Mouse (Mus musculus): ENCODE measurements around the gene Tmem178b. TPM values are rescaled to one million over a fixed set of nuclear protein-coding genes. Genes with fewer than 3 reads are reported as not detected.
A peak's percentile ranks its signal among the peaks of the same experiment; 100 is the strongest.

Gene Tmem178b
- total RNA-seq, 1 experiment, result 0.04 TPM

DNA sequence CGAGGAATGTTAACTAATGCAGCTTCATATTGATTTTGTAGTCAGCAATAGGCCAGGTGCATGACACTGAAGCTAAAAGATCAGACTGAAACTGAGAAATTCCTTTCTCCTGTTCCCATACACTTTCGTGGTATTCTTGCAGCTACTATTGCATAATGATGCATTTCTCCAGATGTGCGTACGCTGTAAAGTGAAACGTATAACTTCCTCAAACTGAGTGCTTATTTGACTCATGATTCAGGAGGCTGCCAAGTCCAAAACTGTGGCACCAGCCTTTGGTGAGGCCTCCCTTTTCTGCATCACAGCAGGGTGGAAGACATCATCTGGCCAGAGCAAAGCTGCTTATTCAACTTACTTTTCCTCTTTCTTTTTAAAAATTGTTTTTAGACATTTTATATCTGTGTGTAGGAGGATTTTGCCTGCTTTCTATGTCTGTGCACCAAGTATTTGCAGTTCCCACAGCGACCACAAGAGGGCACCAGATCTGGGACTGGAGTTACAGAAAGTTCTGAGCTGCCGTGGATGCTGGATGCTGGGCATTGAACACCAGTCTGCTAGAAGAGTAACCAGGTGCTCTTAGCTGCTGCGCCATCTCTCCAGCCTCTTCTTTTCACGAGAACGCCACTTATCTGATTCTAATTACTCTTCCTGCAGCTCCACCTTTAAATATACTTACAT lies 362.9 kb downstream of the Tmem178b start:
- H3K27ac ChIP-seq (ENCODE audit: insufficient read depth, low read depth, low read length, poor library complexity, severe bottlenecking), result no peak overlapping the region
- in situ Hi-C loops (cut with MboI; ENCODE audit: low sequenced_read_pairs in 2 of 2, unreplicated experiment in 2 of 2), result no loop called here
- DNase-seq (ENCODE audit: low read depth, low spot score), result peak; percentile 70
- no peaks in the 10 kb centered on the region for H3K4me1 ChIP-seq (ENCODE audit: control insufficient read depth in 2 of 2, insufficient read depth in 2 of 2, low read length in 2 of 2, poor library complexity in 1 of 2)
- no peak overlapping the region for H3K9ac ChIP-seq (ENCODE audit: insufficient read depth, low read depth, low read length, poor library complexity, severe bottlenecking)
- H3K9me3 ChIP-seq (ENCODE audit: control insufficient read depth, insufficient read depth, low read depth, low read length), result no peaks in the 10 kb centered on the region
- TF ChIP-seq CHD2 (IDR thresholded peaks at IDR 0.05; ENCODE audit: low read depth, low read length), result no peak
- 0 out of 2 replicates have a peak, but pooled peaks have one; percentile 39 for TF ChIP-seq ZC3H11A (IDR thresholded peaks at IDR 0.05; ENCODE audit: borderline replicate concordance, low read depth, low read length)
- no peaks in the 10 kb centered on the region for H3K36me3 ChIP-seq (ENCODE audit: control insufficient read depth, insufficient read depth, low read length, poor library complexity, severe bottlenecking)
- H3K4me3 ChIP-seq (ENCODE audit: insufficient read depth in 1 of 2, low read depth in 1 of 2, low read length in 2 of 2, poor library complexity in 1 of 2, severe bottlenecking in 1 of 2), result no peak overlapping the region

DNA sequence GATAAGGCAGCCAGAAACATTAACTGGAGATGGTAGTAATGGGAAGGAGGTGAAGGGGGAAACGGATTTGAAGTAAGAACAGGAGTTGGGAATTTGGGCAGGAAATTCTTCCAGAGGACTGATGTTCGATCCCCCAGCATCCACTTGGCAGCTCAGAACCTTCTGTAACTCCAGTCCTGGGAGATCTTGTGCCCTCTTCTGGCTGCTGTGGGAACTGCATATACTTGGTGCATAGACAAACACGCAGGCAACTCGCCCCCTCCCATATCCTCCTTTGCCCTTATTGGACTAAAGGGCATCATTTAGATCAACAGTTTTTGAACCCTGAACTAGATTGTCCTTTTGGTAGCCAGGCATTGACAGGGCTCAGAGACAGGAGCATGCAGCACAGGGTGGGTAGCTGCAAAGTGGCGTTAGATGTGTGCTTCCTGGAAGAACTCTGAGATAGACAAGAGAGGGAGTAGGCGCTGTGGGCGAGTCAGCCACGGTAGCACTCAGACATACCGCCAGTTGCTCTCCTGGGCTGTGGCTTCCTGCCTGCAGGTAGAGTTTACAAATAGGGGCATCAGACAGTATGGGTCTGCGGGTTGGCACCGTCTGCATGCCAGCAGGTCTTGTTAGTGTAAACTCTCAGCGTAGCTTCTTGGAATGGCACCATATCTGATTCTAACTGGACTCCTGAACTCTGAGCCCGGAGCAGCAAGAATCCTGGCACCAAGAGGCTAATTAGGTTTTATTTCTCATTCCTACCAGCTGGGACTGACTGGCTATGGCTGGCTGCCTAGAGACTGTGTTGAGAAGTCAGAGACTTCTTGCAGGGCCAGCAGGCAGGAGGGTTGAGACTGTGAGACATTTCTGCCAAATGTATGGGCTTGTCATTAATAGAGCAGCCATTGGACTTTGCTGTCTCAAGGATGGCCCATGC lies 364.0 kb downstream of the Tmem178b start:
- Histone ChIP-seq H3K9ac (ENCODE audit: insufficient read depth, low read depth, low read length, poor library complexity, severe bottlenecking) (no peak overlapping the region), H3K36me3 (ENCODE audit: control insufficient read depth, insufficient read depth, low read length, poor library complexity, severe bottlenecking) (no peaks in the 10 kb centered on the region), H3K27ac (ENCODE audit: insufficient read depth, low read depth, low read length, poor library complexity, severe bottlenecking) (no peak overlapping the region), H3K4me3 (ENCODE audit: insufficient read depth in 1 of 2, low read depth in 1 of 2, low read length in 2 of 2, poor library complexity in 1 of 2, severe bottlenecking in 1 of 2) (no peak overlapping the region), H3K4me1 (ENCODE audit: control insufficient read depth in 2 of 2, insufficient read depth in 2 of 2, low read length in 2 of 2, poor library complexity in 1 of 2) (no peaks in the 10 kb centered on the region), H3K9me3 (ENCODE audit: control insufficient read depth, insufficient read depth, low read depth, low read length) (no peaks in the 10 kb centered on the region)
- peak; percentile 83 for DNase-seq (ENCODE audit: low read depth, low spot score)
- peak; percentile 64 for TF ChIP-seq ZC3H11A (IDR thresholded peaks at IDR 0.05; ENCODE audit: borderline replicate concordance, low read depth, low read length)
- no peak for TF ChIP-seq MAFK (IDR thresholded peaks at IDR 0.05; ENCODE audit: insufficient read depth, low read depth, low read length)
- in situ Hi-C loops (cut with MboI; ENCODE audit: low sequenced_read_pairs in 2 of 2, unreplicated experiment in 2 of 2), result no loop called here

DNA sequence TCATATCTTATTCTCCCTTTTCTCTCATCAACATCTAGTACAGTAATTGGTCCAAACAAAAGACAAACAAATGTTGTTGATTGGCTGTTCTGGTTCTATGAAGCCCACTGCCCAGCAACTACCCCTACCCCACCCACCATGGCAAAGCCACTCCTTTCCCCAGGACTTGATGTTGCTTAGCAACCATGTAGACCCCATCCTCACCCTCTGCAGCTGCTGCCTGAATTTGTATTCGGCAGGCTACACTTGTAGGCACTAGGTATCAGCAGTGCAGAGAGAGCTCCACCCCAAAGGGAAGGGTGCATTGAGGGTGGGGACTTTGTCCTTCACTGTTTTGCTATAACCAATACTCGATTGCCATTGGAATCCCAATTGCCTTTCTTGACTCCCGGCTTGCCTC lies 365.8 kb downstream of the Tmem178b start:
- Histone ChIP-seq H3K9ac (ENCODE audit: insufficient read depth, low read depth, low read length, poor library complexity, severe bottlenecking) (no peak overlapping the region), H3K4me3 (ENCODE audit: insufficient read depth in 1 of 2, low read depth in 1 of 2, low read length in 2 of 2, poor library complexity in 1 of 2, severe bottlenecking in 1 of 2) (no peak overlapping the region), H3K36me3 (ENCODE audit: control insufficient read depth, insufficient read depth, low read length, poor library complexity, severe bottlenecking) (no peaks in the 10 kb centered on the region), H3K9me3 (ENCODE audit: control insufficient read depth, insufficient read depth, low read depth, low read length) (no peaks in the 10 kb centered on the region), H3K4me1 (ENCODE audit: control insufficient read depth in 2 of 2, insufficient read depth in 2 of 2, low read length in 2 of 2, poor library complexity in 1 of 2) (no peaks in the 10 kb centered on the region), H3K27ac (ENCODE audit: insufficient read depth, low read depth, low read length, poor library complexity, severe bottlenecking) (no peak overlapping the region)
- TF ChIP-seq ZC3H11A (IDR thresholded peaks at IDR 0.05; ENCODE audit: borderline replicate concordance, low read depth, low read length), result no peak
- no peak for TF ChIP-seq MAFK (IDR thresholded peaks at IDR 0.05; ENCODE audit: insufficient read depth, low read depth, low read length)
- no peak for TF ChIP-seq HCFC1 (IDR thresholded peaks at IDR 0.05; ENCODE audit: borderline replicate concordance, insufficient read depth, low read length)
- TF ChIP-seq ZNF384 (IDR thresholded peaks at IDR 0.05; ENCODE audit: low read depth, low read length), result no peak
- no peak for TF ChIP-seq CHD2 (IDR thresholded peaks at IDR 0.05; ENCODE audit: low read depth, low read length)
- in situ Hi-C loops (cut with MboI; ENCODE audit: low sequenced_read_pairs in 2 of 2, unreplicated experiment in 2 of 2), result no loop called here
- DNase-seq (ENCODE audit: low read depth, low spot score), result no peak

DNA sequence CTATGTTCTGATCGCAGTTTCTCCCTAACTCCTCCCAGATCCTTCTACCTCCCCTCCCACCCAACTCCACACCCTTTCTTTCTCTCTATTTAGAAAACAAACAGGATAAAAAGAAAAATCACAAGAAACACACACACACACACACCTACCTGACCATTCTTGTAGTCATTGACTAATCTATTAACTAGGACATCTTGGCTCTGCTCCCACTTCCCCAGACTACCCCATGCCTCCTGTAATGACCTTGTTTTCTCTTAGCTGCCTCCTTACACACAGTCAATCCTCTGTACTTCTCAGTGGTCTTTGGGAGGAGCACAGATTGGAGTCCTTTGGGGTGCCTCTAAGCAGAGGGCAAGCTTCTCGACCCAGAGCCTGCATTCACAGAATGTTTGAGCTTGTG lies 367.6 kb downstream of the Tmem178b start:
- no peak overlapping the region for H3K9ac ChIP-seq (ENCODE audit: insufficient read depth, low read depth, low read length, poor library complexity, severe bottlenecking)
- no peak overlapping the region for H3K27ac ChIP-seq (ENCODE audit: insufficient read depth, low read depth, low read length, poor library complexity, severe bottlenecking)
- no peak for DNase-seq (ENCODE audit: low read depth, low spot score)
- H3K4me3 ChIP-seq (ENCODE audit: insufficient read depth in 1 of 2, low read depth in 1 of 2, low read length in 2 of 2, poor library complexity in 1 of 2, severe bottlenecking in 1 of 2), result no peak overlapping the region
- TF ChIP-seq CHD2 (IDR thresholded peaks at IDR 0.05; ENCODE audit: low read depth, low read length), result no peak
- TF ChIP-seq HCFC1 (IDR thresholded peaks at IDR 0.05; ENCODE audit: borderline replicate concordance, insufficient read depth, low read length), result no peak
- TF ChIP-seq ZNF384 (IDR thresholded peaks at IDR 0.05; ENCODE audit: low read depth, low read length), result no peak
- no peak for TF ChIP-seq ZC3H11A (IDR thresholded peaks at IDR 0.05; ENCODE audit: borderline replicate concordance, low read depth, low read length)
- TF ChIP-seq MAFK (IDR thresholded peaks at IDR 0.05; ENCODE audit: insufficient read depth, low read depth, low read length), result no peak
- no peaks in the 10 kb centered on the region for H3K4me1 ChIP-seq (ENCODE audit: control insufficient read depth in 2 of 2, insufficient read depth in 2 of 2, low read length in 2 of 2, poor library complexity in 1 of 2)
- H3K36me3 ChIP-seq (ENCODE audit: control insufficient read depth, insufficient read depth, low read length, poor library complexity, severe bottlenecking), result no peaks in the 10 kb centered on the region
- no peaks in the 10 kb centered on the region for H3K9me3 ChIP-seq (ENCODE audit: control insufficient read depth, insufficient read depth, low read depth, low read length)
- in situ Hi-C loops (cut with MboI; ENCODE audit: low sequenced_read_pairs in 2 of 2, unreplicated experiment in 2 of 2), result no loop called here

Measured in ES-E14 (cell line).